Mouse (Mus musculus) spleen, adult 12 weeks (tissue): ENCODE results near the gene Cel.
A peak's percentile ranks its signal among the peaks of the same experiment; 100 is the strongest.

Experiments
- DNase-seq: peaks from one replicate; pipeline ENCODE4 v3.0.0; 2022; ENCODE audit warnings: low spot score

The Cel gene

DNA sequence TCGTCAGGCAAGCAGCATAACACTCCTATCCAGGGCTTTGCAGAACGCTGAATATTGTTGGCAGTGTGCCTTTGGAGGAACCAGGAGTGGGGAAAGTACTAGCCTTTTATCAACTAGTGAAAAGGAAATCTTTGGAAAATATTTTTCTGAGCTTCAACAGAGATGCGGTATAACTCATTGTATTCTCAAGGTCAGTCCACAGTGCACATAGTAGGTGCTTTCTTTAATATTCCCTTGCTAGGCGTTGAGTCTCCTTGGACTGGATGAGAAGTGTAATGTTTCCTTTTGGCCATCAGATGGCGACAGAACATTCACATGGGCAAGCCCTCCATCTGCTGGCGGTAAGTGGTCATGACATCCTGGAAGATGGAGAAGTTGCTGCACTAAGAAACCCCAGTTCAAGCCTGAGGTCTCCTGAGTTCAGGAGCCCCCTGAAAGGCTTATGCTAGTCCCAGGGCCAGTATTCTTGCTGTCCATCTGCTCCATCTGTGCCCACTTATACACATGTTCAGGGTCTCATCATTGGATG, 21.9 kb upstream of the Cel start:
- peak; percentile 69 for DNase-seq

DNA sequence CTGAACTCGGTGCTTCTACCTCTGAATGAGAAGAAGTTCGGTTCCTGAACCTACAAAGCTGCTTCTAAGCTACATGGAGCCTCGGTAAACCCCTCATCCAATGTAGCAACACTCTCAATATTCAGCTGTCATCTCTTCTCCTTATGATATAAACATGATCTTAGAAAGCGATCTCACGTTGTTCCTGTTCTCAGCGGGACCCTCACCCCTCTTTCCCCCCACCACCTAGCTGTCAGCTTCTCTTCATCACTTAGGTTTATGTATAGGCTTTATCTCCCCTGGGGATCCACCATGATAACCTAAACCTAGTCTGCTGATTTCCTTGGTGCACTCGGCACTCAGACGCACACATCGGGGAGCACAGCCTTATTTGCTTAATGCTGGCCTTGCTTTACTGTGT, 20.4 kb upstream of the Cel start, which contains the start of gene Gtf3c5:
Gene Gtf3c5, minus strand, starts transcription at position 101 of the 400 bp plus-strand sequence.
- no peak for DNase-seq

DNA sequence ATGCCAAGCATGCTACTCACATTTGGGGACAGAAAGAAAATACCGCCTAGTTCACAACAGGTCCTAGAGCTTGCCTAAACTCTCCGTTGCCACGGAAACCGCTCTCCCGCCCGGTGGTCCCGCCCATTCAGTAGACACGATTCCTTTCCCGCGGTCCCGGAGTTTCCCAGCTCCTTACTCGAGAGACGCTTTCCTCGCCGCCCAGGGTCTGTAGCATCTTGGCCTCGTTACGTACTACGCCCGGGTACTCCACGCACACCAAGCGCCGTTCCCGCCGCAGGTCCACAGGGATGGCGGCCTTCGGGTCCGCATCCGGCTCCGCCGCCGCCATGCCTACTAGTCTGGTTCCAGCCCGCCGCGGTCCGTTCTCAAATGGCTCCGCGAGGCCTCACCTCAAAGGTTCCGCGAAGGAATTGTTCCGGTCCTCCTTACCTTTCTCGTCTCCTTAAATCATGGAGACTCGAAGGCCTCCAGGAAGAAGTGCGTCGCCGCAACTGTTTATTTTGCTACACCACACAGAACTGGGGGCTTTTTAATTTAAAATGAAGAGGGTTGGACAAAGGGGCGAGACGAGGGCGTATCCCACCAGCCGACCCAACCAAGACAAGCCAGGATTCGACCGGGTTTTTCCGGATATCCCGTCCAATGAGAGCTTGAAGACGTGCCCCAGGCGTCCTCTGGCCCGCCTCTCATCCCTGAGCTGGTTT, 19.6 kb upstream of the Cel start:
- peak; percentile 88 for DNase-seq

DNA sequence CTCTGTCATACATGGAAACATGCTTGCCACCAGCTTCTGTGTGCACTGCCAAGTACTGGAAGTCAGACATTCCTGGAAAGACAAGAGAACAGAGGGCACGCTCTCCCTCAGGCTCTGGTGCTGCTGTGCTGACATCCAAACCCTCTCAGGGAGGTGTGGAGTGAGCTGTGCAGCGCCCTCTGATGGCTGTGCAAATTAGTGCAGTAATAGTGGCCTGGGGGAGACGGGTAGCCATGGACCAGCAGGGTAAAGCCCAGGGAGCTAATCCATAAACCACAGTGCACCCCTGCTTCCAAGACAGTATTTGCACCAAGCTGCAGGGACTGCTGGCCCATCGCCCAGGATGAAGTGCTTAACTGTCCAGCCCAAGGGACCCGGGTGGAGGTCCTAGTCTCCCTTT, 14.8 kb upstream of the Cel start:
- peak; percentile 19 for DNase-seq

DNA sequence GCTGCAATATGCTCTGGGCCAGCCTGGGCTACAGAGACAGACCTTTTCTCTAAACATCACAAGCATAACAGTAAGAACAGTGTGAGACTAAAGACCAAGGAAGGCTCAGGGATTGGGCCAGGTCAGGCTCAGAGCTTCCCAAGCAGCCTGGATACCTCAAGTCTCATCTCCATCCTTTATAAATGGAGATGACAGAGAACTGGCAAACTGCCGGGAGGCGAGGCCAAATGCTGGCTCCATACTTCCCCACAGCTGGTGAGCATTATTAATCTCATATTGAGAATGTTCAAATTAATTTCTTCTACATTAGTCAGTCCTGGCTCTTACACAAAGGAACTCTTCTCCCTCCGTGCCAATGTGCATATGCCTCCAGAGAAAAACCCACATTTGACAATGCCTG, 13.6 kb upstream of the Cel start:
- no peak for DNase-seq

DNA sequence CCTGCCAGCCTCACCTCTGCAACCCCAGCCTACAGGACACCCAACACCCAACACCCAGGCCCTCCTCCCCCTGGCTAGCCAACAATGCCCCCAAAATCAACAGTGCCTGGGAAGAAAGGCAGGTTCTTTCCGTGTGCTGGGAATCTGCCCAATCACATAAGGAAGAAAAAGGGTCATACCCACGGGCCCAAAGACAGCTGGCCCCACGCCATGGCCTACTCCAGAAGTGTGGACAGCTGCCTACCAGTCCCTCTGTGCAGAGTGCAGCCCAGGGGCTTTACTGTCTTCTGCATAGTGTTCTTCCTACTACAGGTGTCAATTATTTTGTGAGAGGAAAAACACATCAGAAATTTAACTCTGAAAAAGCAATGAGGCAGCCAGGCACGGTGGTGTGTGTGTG, 12.1 kb upstream of the Cel start:
- DNase-seq = no peak

DNA sequence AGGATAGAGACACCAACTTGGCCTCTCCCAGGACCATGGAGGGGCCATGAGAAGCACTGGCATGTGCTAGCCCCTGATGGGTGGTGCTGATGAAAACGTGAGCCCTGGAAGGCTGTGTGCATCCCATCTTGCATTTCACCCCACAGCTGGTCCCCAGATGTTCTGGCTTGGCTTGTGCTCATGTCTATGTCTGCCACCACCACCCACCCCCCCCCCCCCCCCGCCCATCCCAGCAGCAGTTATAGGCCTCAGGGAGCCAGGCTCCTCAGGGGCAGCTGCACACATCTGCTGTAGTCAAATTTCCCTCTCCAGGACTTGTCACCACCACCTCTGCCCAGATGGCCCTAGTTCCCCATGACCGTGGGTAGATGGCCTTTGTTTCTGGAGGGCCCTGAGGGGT, 6.7 kb upstream of the Cel start:
- DNase-seq = no peak

DNA sequence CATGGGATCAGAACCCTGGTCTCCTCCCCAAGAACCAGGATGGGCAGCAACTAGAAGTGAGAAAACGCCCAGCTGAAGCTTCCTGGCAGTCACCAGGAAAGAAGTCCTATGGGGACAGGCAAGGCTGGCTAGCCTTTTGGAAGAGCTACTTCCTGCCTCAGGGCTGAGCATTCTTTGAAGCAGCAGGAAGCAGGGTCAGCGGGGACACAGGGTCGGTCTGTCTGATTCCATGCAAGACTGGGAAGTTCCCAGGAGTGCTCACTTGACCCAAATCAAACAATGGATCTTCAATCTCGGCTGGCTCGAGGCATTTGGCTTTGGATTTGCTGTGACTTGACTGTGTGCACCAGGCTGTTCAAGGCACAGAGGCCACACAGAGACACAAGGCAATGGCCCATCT, 3.3 kb upstream of the Cel start:
- DNase-seq = no peak

DNA sequence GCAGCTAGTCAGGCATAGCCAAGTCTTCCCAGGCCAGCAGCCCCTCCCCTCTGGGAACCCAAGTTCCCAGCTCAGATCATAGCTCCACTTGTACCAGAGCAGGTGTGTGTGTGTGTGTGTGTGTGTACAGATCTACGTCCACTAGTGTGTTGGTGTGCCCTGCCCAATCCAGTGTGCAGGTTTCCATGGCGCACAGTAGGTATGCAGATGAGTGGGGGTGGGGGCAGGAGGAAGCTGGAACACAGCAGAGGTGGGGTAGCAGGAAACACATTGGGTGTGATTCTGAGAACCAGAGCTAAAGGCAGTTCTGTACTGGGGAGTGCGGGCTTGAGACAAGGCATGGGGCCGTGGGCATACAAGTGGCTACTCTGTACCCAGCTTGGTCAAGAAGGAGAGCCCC, 1.2 kb upstream of the Cel start:
- no peak for DNase-seq

DNA sequence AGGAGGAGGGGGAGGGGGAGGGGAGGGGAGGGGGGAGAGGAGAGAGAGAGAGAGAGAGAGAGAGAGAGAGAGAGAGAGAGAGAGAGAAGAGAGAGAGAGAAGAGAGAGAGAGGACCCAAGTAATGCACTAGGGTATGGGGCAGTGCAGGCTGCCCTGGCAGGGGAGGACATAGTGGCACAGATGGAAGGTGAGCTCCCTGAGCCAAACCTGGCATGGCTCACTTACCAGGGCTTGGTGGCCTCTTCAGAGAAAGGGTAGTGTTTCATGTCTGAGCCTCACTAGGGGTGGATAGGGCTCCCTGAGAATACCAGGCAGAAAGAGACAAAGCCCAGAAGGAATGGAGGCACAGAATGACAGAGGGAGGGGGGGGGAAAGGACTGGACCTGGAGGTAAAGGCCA, 627 bp upstream of the Cel start:
- DNase-seq = no peak

DNA sequence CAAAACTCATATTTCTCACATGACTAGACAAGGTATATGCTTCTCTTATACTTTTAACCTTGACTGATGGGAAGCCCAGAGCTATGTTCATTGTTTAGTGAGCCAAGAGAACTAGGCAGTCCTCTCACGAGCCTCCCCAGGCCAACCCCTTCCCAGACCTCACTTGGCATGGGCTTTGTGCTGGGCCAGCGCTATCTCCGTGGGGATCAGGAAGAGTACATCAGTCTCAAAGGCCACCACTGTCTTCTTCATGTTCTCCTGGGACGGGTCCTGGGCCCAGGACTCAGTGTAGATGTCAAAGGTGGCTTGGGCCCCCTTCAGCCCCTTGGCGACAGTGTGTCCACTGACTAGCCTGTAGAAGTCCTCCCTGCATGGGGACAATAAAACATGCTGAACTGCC, 5.8 kb downstream of the Cel start:
- no peak for DNase-seq

DNA sequence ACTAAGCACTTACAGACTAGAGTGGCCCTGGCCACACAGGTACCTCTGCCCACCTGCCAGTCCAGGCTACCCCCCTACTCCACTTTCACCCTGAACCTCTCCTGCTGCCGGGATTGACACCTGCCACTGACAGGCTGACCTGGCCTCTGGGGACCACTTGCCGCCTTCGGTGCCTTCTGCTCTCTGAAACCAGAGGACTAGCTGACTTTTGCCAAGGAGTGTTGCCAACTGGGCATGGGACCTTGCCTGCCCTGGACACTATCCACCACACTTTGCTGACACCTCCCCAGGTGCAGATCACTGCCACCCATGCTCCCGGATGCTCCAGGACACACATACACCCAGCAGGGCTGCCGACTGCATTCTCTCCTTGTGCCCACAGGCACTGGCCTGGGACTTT, 10.9 kb downstream of the Cel start:
- no peak for DNase-seq

DNA sequence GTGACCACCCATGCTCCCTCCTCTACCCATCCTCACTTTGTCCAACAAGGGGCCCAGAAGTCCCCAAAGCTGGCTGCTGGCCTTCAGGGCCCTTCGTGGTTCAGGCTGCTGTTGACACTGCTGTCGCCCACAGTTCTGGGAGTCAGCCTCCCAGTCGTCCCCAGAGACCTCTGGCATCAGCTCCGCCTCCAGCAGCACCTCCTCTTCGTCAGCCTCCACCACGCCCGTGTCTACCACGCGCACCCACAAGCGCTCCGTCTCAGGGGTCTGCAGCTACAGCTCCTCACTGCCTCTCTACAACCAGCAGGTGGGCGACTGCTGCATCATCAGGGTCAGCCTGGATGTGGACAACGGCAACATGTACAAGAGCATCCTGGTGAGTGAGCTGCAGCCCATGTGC, 14.0 kb downstream of the Cel start:
- DNase-seq = no peak

DNA sequence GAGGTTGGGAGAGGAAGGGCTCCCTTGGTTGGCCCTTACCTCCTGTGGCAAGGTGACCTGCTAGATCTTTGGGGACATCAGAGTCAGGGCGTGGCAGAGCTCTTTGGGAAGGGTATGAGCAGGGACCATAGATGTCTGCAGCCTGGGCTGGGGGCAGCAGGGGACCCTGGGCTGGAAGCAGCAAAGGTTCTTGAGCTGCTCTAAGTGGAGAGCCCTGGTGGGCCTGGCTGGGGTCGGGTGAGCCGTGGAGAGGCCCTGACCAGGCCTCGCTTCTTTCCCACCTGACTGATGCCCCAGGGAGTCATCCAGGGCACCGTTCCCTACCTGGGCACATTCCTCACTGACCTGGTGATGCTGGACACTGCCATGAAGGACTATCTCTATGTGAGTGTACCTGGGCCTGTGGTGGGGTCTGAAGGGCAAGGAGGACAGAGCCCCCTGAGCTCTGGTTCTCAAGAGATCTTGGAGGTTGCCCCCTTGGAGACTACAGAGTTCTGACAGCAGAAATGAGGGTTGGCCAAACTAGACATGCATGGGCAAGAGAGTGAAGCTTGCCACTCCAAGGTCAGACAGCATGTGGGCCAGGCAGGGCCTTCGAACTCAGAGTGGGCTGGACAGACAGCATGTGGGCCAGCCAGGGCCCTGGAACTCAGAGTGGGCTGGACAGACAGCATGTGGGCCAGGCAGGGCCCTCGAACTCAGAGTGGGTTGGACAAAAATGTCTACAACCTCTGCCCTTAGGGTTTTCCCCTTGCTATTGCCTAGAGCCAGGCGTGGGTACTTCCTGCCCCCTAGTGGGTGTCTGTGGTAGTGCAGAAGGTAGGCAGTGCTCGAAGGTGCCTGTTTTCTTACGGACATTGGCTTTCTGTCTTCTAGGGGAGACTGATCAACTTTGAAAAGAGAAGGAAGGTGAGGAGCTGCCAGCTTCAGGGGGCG, 15.7 kb downstream of the Cel start:
- DNase-seq = peak; percentile 75

DNA sequence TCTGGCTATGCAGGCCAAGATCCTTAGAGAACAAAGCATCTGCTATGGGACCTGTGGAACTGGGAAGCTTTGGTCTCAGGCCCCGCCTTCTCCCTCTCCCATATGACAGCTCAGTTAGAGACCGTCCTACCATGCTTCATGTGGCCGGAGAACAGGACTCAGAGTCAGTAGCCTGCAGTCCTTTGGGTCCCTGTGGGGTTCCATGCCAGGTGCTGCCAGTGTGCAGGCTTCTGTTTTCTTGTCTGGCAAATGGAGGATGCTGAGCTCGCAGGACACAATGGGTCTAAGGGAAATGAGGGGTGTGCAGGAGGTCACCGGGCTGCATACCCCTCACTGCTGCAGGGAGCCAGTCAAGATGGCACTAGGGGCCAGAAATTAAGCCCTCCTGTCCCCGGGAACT, 16.6 kb downstream of the Cel start:
- DNase-seq = no peak

DNA sequence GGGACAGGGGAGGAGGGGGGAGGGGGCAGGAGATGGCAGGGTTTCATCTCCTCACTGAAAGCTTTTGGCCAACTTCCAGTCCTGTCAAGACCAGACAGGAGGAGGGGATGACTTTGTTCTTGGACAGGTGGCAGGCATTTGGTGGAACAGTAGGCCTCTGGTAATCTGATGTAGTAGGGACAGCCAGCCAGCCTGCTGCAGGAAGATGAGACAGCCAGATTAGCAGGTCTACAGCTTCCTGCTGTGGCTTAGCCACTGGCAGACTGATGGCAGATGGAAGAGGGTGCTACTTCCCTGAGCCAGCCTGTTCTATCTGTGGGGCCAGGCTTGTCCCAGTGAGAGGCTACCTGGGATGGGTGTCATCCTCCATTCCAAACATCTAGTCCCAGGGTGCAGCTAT, 17.2 kb downstream of the Cel start:
- no peak for DNase-seq

DNA sequence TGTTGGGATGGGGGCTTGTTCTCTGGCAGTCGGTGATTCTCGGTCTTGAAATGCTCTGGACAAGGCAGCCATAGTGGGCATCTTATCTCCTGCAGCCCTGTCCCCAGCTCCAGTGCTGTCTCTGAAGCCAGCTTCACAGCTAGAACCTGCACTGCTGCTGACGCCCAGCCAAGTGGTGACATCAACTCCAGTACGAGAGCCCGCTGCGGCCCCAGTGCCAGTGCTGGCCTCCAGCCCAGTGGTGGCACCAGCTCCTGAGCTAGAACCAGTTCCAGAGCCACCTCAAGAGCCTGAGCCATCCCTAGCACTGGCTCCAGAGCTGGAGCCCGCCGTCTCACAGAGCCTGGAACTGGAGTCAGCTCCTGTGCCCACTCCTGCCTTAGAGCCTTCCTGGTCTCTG, 19.3 kb downstream of the Cel start:
- DNase-seq = no peak

DNA sequence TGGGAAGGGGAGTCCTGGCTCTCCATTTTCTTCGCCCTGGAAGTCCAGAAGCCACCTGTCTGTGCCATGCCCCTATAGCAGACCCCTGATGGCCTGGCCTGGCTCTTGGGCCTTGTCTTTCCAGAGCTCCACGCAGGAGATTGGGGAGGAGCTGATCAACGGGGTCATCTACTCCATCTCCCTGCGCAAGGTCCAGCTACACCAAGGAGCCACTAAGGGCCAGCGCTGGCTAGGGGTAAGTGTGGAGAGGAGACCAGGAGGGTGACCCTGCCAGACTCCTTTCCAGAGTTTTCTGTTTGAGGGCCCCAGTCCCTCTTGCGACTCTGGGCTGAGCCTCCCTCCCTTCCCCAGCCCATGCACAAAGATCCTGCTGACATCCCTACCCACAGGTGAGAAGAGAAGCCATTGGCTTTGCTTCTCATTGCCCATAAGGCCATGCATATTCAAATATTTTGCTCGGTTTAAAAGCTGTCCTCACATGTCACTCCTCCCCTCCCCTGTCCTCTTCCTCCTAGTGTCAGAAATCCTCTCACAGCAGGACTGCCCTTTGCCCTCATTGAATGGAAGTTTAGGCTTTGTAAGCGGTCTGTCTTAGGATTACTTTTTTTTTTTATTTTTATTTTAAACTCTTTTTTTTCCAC, 22.5 kb downstream of the Cel start:
- DNase-seq = no peak

DNA sequence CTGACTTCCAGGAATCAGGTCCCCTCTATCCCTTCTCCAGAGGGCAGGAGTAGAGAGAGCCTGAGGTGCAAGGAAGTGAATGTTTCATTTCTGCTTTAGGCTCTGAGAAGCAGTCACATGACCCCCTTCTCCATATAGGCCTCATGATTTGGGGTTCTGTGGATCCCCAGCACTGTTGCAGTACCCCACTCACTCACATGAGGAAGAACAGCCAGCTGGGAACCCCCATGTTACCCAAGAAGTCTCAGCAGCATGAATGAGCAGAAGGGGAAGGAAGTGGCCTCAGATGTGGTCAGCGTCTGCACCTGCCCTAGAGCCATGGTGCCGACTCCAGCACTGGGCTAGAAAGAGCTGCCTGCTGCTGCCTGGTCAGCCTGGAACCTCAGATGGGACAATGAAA, 23.3 kb downstream of the Cel start:
- peak; percentile 37 for DNase-seq

DNA sequence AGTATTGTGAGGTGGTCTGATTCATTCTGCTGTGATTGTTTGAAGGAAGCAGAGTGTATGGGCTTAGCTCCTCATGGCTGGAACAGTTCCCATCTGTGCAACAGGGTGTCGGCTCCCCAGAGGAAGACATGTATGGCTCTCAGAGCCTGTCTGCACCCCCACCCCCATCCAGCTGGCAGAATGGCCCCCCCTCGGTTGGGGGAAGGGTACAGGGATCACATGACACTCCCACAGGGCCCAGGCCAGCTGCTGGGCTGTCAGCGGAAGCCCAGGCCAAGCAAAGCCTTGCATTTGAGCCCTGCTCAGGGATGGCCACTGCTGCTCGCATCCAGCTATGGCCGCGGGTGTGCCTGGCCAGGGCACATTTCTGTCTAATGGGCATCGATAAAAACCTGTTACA, 24.0 kb downstream of the Cel start:
- no peak for DNase-seq

DNA sequence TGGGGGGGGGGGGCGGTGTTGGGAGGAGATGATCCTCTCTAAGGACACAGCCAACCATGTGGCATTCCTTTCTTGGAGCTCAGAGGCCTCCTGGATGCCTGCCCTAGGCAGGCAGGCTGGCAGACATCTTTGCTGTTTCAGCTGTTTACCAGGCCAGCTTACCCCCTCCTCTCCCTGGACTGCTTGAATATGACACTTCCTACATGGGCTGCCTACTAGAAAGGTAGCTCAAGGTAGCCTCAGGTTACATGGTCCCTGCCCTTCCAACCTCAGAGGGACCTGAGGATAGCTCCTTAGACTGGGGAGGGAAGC, 24.4 kb downstream of the Cel start:
- DNase-seq = no peak

DNA sequence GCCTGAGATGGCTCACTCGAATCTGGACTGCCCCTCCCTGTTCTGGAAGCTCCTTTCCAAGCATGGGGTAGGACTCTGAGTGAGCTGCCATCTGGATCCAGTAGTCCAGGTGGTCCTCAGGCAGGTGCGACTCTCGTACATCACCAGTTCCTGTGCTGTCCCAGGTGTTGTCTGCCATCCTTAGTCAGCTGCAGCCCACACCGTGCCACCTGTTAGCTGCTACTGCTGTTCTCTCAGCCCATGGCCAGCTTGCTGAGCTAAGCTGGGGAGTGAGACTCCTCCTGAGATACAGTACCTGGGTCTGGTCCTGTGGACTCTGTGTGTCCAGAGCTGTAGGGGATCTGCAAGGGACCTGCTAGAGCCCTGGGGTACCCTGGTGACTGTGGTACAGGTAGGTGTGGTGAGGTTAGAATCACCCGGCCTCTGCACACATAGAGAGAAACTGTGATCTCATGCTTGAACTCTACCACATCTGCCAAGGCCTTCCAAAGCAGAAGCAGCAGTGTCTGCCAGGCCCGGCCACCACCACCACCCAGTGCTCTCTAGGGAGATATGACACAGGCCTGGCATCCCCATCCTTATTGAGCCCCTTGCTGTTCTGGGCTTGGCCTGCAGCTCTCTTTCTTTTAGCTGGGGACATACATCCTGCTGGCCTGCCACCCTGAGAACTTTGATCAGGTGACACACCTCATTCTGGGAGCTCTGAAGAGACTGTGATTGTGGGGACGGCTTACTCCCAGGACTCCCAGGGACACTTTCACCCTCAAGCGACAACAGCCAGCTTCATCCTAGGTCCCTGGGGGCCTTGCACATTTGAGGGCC, 25.0 kb downstream of the Cel start:
- no peak for DNase-seq
